Mouse (Mus musculus) lung, embryonic 14.5 days (tissue): ENCODE data around the gene Mtmr14. TPM values are rescaled to one million over a fixed set of nuclear protein-coding genes. Genes with fewer than 3 reads are reported as not detected.

Experiments used
- ATAC-seq: fragments of 200-750 bp; cut with Nextera tagmentation; 2 replicates; pipeline ENCODE4 v1.8.0; 2017; ENCODE audit warnings: mild to moderate bottlenecking, moderate TSS enrichment, moderate library complexity; ENCODE audit not compliant: insufficient read depth
- DNase-seq: peaks from one replicate; pipeline ENCODE4 v3.0.0-alpha.2; 2015
- H3K27ac ChIP-seq: fragments of 300-500 bp; sonication (generic); 2 replicates; pipeline ENCODE4 v1.5.1; 2014; ENCODE audit warnings: low read depth, mild to moderate bottlenecking, moderate library complexity
- H3K27me3 ChIP-seq: fragments of 300-500 bp; sonication (generic); 2 replicates; pipeline ENCODE4 v1.6.1; 2014; ENCODE audit warnings: low read length, control low read depth; ENCODE audit not compliant: insufficient read depth
- H3K36me3 ChIP-seq: fragments of 300-500 bp; sonication (generic); 2 replicates; pipeline ENCODE4 v1.6.1; 2014; ENCODE audit warnings: control low read depth; ENCODE audit not compliant: insufficient read depth
- H3K4me1 ChIP-seq: fragments of 300-500 bp; sonication (generic); 2 replicates; pipeline ENCODE4 v1.6.1; 2014; ENCODE audit warnings: antibody characterized with exemption, control low read depth; ENCODE audit not compliant: insufficient read depth
- H3K4me2 ChIP-seq: fragments of 300-500 bp; sonication (generic); 2 replicates; pipeline ENCODE4 v1.6.1; 2014; ENCODE audit warnings: mild to moderate bottlenecking
- H3K4me3 ChIP-seq: fragments of 300-500 bp; sonication (generic); 2 replicates; pipeline ENCODE4 v1.5.1; 2014; ENCODE audit warnings: low read depth, low read length
- H3K9ac ChIP-seq: fragments of 300-500 bp; sonication (generic); 2 replicates; pipeline ENCODE4 v1.6.1; 2014
- H3K9me3 ChIP-seq: fragments of 300-500 bp; sonication (generic); 2 replicates; pipeline ENCODE4 v1.6.1; 2016; ENCODE audit warnings: low read depth, low read length, control low read depth
- CTCF ChIP-seq: IDR thresholded peaks from 2 replicates; pipeline ENCODE4 v1.5.1; 2016; ENCODE audit warnings: antibody characterized with exemption, low read depth
- WGBS: fragments of 180-500 bp; shearing (Covaris S2); extraction: QIAGEN DNeasy Blood & Tissue Kit; methylation state at CpG from one replicate; pipeline ENCODE4 v1.1.7; 2014; 5-methylcytosine and 5-hydroxymethylcytosine counted together
- polyA plus RNA-seq: library from polyadenylated mRNA; unstranded; fragments of >200 nt; fragmentation: Nextera tagmentation; extraction: Ambion mirVana; gene quantifications from 2 replicates; pipeline ENCODE4 v1.2.1, GENCODE M21; 2014

The Mtmr14 gene
- polyA plus RNA-seq, 1 experiment from 2014 or later = 47.0 TPM

DNA sequence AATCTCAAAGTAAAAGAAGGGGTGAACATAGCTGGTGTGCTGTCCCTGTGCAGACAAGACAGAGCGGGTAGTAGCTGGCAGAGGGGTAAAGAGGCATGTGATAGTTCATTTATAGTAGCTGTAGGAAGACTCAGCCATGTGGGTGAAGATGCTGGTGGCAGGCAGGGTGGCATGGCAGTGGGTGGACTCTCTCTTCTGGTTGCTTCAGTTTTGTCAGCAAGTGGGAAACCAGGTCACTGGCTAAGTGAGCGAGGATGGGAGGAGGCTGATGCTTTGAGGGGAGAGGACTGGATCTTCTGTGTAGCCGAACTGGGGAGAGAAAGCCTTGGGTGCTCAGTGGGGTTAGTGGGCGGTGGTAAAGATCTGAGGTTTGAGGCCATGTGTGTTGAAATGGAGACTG is 49.6 kb downstream of the Mtmr14 start:
- ATAC-seq (no peak), DNase-seq (no peak)
- no peaks in the 10 kb centered on the region for H3K4me1 ChIP-seq
- no peak overlapping the region for H3K4me3 ChIP-seq
- WGBS = 60% methylated on average over 4 of the region's 4 CpGs
- no peaks in the 10 kb centered on the region for H3K36me3 ChIP-seq
- no peak overlapping the region for H3K4me2 ChIP-seq
- H3K27me3 ChIP-seq = peaks cover 27% of the 10 kb centered on the region
- H3K9me3 ChIP-seq = no peaks in the 10 kb centered on the region
- H3K27ac ChIP-seq = no peak overlapping the region
- TF ChIP-seq CTCF = no peak
- H3K9ac ChIP-seq = no peak overlapping the region

DNA sequence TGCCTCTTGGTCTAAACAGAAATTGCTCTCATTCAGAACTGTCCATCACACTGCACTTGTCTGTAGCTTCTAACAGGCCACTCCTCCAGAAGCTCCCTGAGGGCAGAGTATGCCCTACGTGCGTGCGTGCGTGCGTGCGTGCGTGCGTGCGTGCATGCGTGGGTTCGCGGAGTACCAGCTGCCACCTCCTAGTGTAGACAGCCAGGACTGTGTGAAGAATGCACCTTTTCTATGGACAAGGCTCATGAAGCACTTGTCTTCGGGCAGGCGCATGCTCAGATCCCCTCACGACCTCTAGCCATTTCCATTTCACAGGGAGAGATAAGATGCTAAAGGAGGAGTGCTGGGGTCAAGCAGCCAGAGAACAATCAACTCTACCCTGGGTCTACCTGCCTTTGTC is 51.7 kb downstream of the Mtmr14 start:
- Histone ChIP-seq H3K9ac (no peak overlapping the region), H3K4me2 (no peak overlapping the region), H3K36me3 (no peaks in the 10 kb centered on the region), H3K4me3 (no peak overlapping the region), H3K27me3 (peaks cover 6% of the 10 kb centered on the region; the same call in 1 of the 2 replicates), H3K27ac (no peak overlapping the region), H3K4me1 (no peaks in the 10 kb centered on the region), H3K9me3 (no peaks in the 10 kb centered on the region)
- DNase-seq (no peak), ATAC-seq (no peak)
- 84% methylated on average over 15 of the region's 15 CpGs for WGBS
- TF ChIP-seq CTCF = no peak

DNA sequence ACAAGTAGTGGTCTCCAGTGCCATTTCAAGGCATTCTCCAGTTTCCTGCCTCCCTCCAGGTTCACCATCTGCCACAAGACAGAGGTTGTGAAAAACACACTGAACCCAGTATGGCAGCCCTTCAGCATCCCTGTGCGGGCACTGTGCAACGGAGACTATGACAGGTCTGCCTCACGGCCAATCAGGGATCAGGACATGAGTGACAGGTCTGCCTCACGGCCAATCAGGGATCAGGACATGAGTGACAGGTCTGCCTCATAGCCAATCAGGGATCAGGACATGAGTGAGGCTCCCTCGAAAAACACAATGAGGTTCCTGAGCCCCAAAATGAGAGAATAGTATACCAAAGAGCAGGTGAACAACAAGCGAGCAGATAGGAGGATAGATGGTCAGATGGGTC is 52.7 kb downstream of the Mtmr14 start:
- TF ChIP-seq CTCF = no peak
- Histone ChIP-seq H3K9me3 (no peaks in the 10 kb centered on the region), H3K4me2 (no peak overlapping the region), H3K36me3 (no peaks in the 10 kb centered on the region), H3K4me3 (no peak overlapping the region), H3K27ac (no peak overlapping the region), H3K4me1 (no peaks in the 10 kb centered on the region), H3K27me3 (no peaks in the 10 kb centered on the region), H3K9ac (no peak overlapping the region)
- no peak for DNase-seq
- no peak for ATAC-seq
- WGBS = 66% methylated on average over 6 of the region's 6 CpGs

DNA sequence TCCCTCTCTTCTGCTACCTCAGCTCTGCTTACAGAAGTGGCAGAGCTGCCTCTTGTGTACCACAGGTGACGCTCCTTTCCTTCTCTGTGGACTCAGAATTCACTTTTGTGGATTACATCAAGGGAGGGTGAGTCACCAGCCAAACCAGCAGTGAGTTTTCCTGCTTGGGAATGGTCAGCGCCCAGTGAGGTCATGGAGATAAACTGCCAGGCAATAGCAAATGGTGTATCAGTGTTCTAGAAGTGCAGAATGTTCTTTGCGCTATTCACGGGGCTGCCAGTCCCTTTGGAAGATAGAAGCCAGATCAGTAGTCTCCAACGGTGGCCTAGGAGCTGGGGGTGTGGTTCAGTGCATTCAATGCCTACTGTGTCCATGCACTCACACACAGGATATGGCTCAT is 55.3 kb downstream of the Mtmr14 start:
- H3K4me1 ChIP-seq = no peaks in the 10 kb centered on the region
- H3K36me3 ChIP-seq = no peaks in the 10 kb centered on the region
- no peak for ATAC-seq
- H3K27ac ChIP-seq = no peak overlapping the region
- no peaks in the 10 kb centered on the region for H3K9me3 ChIP-seq
- H3K4me3 ChIP-seq = no peak overlapping the region
- no peak overlapping the region for H3K9ac ChIP-seq
- H3K27me3 ChIP-seq = no peaks in the 10 kb centered on the region
- TF ChIP-seq CTCF = no peak
- no peak overlapping the region for H3K4me2 ChIP-seq
- 70% methylated on average over 5 of the region's 5 CpGs for WGBS
- no peak for DNase-seq

DNA sequence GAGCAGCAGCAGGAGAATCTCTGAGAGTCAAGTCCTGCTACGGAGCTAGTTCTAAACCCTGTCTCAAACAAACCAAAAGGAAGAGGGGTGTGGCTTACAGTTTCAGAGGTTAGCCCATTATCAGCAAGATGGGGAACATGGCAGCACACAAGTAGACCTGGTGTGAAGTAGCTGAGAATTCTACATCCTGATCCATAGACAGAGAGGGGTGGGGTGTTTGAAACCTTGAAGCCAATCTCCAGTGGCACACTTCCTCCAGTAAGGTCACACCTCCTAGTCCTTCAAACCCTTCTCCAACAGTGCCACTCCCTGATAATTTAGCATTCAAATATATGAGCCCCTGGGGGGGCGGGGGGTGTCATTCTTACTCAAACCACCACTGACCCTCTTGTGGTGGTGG is 58.4 kb downstream of the Mtmr14 start:
- ATAC-seq (no peak), DNase-seq (no peak)
- Histone ChIP-seq H3K36me3 (no peaks in the 10 kb centered on the region), H3K27me3 (no peaks in the 10 kb centered on the region), H3K27ac (no peak overlapping the region), H3K4me1 (no peaks in the 10 kb centered on the region), H3K4me3 (no peak overlapping the region), H3K9me3 (no peaks in the 10 kb centered on the region), H3K4me2 (no peak overlapping the region), H3K9ac (no peak overlapping the region)
- TF ChIP-seq CTCF = no peak
- 75% methylated on average over 2 of the region's 2 CpGs for WGBS

DNA sequence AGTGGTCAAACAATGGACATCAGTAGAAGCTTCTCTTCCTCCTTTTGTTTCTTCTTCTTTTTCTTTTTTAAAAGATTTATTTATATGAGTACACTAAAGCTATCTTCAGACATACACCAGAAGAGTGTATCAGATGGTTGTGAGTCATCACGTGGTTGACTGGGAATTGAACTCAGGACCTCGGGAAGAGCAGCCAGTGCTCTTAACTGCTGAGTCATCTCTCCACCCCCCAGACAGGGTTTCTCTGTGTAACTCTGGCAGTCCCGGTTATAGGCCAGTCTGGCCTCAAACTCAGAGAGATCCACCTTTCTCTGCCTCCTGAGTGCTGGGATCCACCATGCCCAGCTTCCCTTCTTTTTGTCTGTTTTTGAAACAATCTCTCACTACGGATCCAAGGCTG is 59.0 kb downstream of the Mtmr14 start:
- no peak overlapping the region for H3K4me3 ChIP-seq
- H3K27ac ChIP-seq = no peak overlapping the region
- no peaks in the 10 kb centered on the region for H3K9me3 ChIP-seq
- DNase-seq (no peak), ATAC-seq (no peak)
- H3K9ac ChIP-seq = no peak overlapping the region
- H3K27me3 ChIP-seq = no peaks in the 10 kb centered on the region
- no peaks in the 10 kb centered on the region for H3K36me3 ChIP-seq
- 52% methylated on average over 4 of the region's 4 CpGs for WGBS
- H3K4me2 ChIP-seq = no peak overlapping the region
- H3K4me1 ChIP-seq = no peaks in the 10 kb centered on the region
- no peak for TF ChIP-seq CTCF

DNA sequence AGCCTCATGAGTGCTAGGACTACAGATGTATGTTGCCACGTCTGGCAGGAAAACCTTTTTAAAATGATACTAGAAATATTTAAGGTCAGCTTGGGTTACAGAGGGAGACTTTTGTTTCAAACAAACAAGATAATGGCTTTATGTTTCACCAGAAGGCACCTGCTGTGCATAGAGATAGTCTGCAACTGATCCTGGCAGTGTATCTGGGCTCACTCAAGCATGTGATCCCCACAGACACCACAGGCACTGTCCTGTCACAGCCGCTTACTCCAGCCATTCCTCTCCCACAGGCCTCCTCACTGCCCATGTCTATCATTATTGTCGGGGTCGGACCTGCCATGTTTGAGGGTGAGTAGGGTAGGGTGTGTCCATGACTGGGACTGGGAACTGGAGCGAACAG is 63.7 kb downstream of the Mtmr14 start:
- WGBS = 79% methylated on average over 5 of the region's 5 CpGs
- Histone ChIP-seq H3K36me3 (no peaks in the 10 kb centered on the region), H3K9ac (no peak overlapping the region), H3K4me3 (no peak overlapping the region), H3K4me1 (no peaks in the 10 kb centered on the region), H3K4me2 (no peak overlapping the region), H3K27ac (no peak overlapping the region), H3K27me3 (no peaks in the 10 kb centered on the region), H3K9me3 (no peaks in the 10 kb centered on the region)
- DNase-seq (no peak), ATAC-seq (no peak)
- TF ChIP-seq CTCF = no peak

DNA sequence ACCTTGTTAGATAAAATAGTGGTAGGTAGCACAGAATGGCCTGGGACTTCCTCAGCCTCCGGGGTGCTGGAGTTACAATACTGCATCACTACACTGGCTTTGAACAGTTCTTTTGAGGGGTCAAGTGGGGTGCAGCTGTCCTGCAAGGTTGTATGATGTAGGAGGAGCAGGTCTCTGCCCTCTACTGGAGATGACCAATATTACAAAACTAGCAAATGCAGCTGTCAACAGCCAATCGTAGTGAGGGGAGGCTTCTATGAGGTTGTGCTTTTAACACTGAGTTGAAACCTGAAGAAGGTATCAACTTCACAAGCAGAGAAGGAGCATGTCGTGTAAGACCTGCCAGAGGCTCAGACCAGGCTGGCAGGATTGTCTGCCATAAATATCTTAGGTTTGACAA is 64.6 kb downstream of the Mtmr14 start:
- no peak overlapping the region for H3K4me2 ChIP-seq
- no peaks in the 10 kb centered on the region for H3K9me3 ChIP-seq
- no peak overlapping the region for H3K27ac ChIP-seq
- 29% methylated on average over 3 of the region's 3 CpGs for whole genome bisulfite sequencing
- no peaks in the 10 kb centered on the region for H3K4me1 ChIP-seq
- peak; percentile 57 for TF ChIP-seq CTCF
- H3K4me3 ChIP-seq = no peak overlapping the region
- ATAC-seq (no peak), DNase-seq (peak; percentile 63)
- H3K36me3 ChIP-seq = no peaks in the 10 kb centered on the region
- no peak overlapping the region for H3K9ac ChIP-seq
- H3K27me3 ChIP-seq = no peaks in the 10 kb centered on the region
